Mouse (Mus musculus): ENCODE measurements around the gene Zcchc2. TPM values are rescaled to one million over a fixed set of nuclear protein-coding genes. Genes with fewer than 3 reads are reported as not detected.

The Zcchc2 gene
- polyA plus RNA-seq, 1 experiment from 2014 or later = 1.2 TPM

DNA sequence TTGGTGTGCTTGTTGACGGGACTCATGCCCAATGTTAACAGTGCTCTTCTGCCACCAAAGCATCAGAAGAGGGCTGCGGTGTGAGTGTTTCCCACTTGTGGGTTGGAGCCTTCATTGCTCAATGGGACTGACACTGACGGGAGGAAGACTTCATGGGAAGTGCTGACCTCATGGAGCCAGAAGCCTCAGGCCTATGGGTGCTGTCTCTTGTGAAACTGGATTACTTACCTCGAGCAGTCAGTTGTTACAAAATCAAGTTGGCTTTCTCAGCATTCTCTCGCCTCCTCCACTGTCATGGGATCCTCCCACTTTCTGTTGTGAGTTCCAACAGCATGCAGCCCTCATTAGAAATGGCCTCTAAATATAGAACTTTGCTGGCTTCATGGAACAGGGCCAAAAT, 25.0 kb upstream of the Zcchc2 start:
- DNase-seq (ENCODE audit: low spot score) (no peak), ATAC-seq (ENCODE audit: low FRiP score, low TSS enrichment) (peak; percentile 38; the same call in 1 of the 2 replicates)

DNA sequence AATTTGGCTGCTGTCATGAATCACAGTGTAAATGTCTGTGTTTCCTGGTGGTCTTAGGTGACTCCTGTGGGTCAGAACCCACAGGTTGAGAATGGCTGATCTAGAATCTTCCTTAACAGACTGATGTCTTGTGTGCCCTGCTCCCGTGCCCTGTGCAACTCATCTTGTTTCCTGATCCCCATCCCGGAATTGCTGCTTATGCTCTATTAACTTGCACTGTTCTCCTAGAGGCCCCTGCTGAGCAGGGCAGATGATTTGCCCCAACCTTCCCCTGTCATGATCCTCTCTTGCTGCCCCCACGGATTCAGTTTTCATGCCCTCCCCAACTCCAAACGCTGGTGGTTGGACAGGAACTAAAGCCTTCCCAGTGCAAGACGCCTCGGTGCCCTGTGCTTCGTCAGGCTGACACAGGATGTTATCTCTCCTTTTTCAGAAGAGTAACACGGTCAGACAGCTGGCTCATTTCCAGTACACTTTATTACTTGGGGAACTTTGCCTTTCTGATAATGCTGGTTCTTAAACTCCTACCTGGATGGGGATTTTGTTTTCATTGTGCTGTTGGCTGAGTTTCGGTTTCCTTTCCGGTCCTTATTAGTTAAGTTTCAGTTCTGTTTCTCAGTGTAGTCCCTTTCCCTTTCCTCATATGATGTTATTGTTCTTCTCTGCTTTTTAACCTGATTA, 18.6 kb upstream of the Zcchc2 start:
- H3K4me1 ChIP-seq (replicated peaks; ENCODE audit: control insufficient read depth, insufficient read depth) = no peaks in the 10 kb centered on the region
- peak overlapping the region; percentile 25 for H3K4me3 ChIP-seq (ENCODE audit: low read depth, low read length)
- peak overlapping the region; percentile 48 for H3K4me2 ChIP-seq (replicated peaks; ENCODE audit: low read depth)
- ATAC-seq (ENCODE audit: low FRiP score, low TSS enrichment) (no peak), DNase-seq (ENCODE audit: low spot score) (no peak)
- 31% methylated on average over 10 of the region's 10 CpGs for WGBS
- H3K27me3 ChIP-seq (ENCODE audit: control insufficient read depth, insufficient read depth, low read length) = no peaks in the 10 kb centered on the region
- H3K36me3 ChIP-seq (ENCODE audit: control insufficient read depth, insufficient read depth, low read length) = no peaks in the 10 kb centered on the region
- peak overlapping the region; percentile 51 for H3K9ac ChIP-seq (ENCODE audit: low read length)
- TF ChIP-seq CTCF (IDR thresholded peaks at IDR 0.05; ENCODE audit: low read depth) = no peak
- no peak for TF ChIP-seq EP300 (optimal IDR thresholded peaks at IDR 0.05)
- peak overlapping the region; percentile 56; the same call in 1 of the 2 replicates for H3K27ac ChIP-seq (replicated peaks)
- H3K9me3 ChIP-seq (ENCODE audit: control insufficient read depth, low read length) = no peaks in the 10 kb centered on the region

More for the DNA sequence above, 25.0 kb upstream of the Zcchc2 start:
- no peak overlapping the region for H3K4me3 ChIP-seq (ENCODE audit: low read depth, low read length)
- no peaks in the 10 kb centered on the region for H3K27me3 ChIP-seq (ENCODE audit: control insufficient read depth, insufficient read depth, low read length)
- H3K27ac ChIP-seq (replicated peaks) = no peak overlapping the region
- WGBS = 59% methylated on average over 5 of the region's 5 CpGs
- no peaks in the 10 kb centered on the region for H3K36me3 ChIP-seq (ENCODE audit: control insufficient read depth, insufficient read depth, low read length)
- H3K9me3 ChIP-seq (ENCODE audit: control insufficient read depth, low read length) = no peaks in the 10 kb centered on the region
- H3K4me1 ChIP-seq (replicated peaks; ENCODE audit: control insufficient read depth, insufficient read depth) = no peaks in the 10 kb centered on the region
- TF ChIP-seq CTCF (IDR thresholded peaks at IDR 0.05; ENCODE audit: low read depth) = no peak
- TF ChIP-seq EP300 (optimal IDR thresholded peaks at IDR 0.05) = no peak
- no peak overlapping the region for H3K9ac ChIP-seq (ENCODE audit: low read length)
- no peak overlapping the region for H3K4me2 ChIP-seq (replicated peaks; ENCODE audit: low read depth)

DNA sequence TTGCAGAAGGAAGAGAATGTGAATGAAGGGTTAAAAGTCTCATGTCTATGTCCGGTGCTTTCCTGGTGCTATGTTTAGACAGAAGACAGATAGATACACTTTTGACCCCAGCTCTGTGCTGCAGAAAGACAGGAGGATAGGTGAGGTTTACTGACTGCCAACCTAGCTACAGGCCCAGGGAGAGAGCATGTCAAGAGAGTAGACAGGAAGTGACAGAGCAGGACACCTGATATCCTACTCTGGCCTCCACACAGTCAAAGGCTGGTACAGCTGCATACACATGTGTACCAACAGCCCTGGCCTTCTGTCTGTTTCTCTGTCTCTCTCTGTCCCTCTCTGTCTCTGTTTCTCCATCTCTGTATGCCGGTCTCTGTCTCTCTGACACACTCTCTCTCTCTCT, 16.2 kb upstream of the Zcchc2 start:
- DNase-seq (ENCODE audit: low spot score) = no peak
- Histone ChIP-seq H3K27me3 (ENCODE audit: control insufficient read depth, insufficient read depth, low read length) (no peaks in the 10 kb centered on the region), H3K4me2 (replicated peaks; ENCODE audit: low read depth) (no peak overlapping the region), H3K4me1 (replicated peaks; ENCODE audit: control insufficient read depth, insufficient read depth) (no peaks in the 10 kb centered on the region), H3K9me3 (ENCODE audit: control insufficient read depth, low read length) (no peaks in the 10 kb centered on the region), H3K4me3 (ENCODE audit: low read depth, low read length) (no peak overlapping the region), H3K27ac (replicated peaks) (no peak overlapping the region), H3K9ac (ENCODE audit: low read length) (no peak overlapping the region), H3K36me3 (ENCODE audit: control insufficient read depth, insufficient read depth, low read length) (no peaks in the 10 kb centered on the region)
- no peak for ATAC-seq (ENCODE audit: low FRiP score, low TSS enrichment)
- TF ChIP-seq EP300 (optimal IDR thresholded peaks at IDR 0.05) (no peak), CTCF (IDR thresholded peaks at IDR 0.05; ENCODE audit: low read depth) (no peak)
- WGBS = 46% methylated on average over 2 of the region's 2 CpGs

DNA sequence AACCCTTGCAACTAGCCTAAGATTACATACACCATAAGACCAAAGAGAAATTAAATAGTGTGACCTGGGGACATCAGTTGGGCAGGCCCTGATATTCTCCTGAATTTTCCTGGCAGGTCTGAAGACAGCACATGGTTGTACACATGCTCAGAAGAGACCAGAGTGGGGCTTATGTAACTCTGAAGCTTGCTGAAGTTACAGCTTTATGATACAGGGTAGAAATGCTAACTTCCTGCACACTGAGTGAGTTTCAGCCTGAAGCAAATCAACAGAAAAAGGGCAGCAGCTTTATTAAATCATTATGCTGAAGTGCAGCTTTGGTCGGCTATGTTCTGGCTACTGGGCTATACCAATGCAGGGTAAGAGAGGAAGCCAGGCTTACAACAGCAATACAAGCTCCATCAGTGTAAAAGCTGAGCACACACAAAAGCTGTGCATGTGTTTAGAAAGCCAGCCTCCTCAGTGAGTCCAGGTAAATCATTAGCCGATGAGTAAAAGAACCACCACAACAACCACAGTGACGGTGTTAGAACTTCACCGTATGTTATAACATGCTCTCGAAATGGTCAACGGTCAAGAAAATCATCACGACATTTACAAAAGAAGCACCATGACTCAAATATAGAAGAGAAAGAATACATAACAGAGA, 12.6 kb upstream of the Zcchc2 start:
- Histone ChIP-seq H3K4me1 (replicated peaks; ENCODE audit: control insufficient read depth, insufficient read depth) (no peaks in the 10 kb centered on the region), H3K4me3 (ENCODE audit: low read depth, low read length) (no peak overlapping the region), H3K4me2 (replicated peaks; ENCODE audit: low read depth) (no peak overlapping the region), H3K9me3 (ENCODE audit: control insufficient read depth, low read length) (no peaks in the 10 kb centered on the region), H3K9ac (ENCODE audit: low read length) (no peak overlapping the region), H3K27me3 (ENCODE audit: control insufficient read depth, insufficient read depth, low read length) (no peaks in the 10 kb centered on the region), H3K36me3 (ENCODE audit: control insufficient read depth, insufficient read depth, low read length) (no peaks in the 10 kb centered on the region), H3K27ac (replicated peaks) (no peak overlapping the region)
- 69% methylated on average over 7 of the region's 7 CpGs for WGBS
- no peak for DNase-seq (ENCODE audit: low spot score)
- ATAC-seq (ENCODE audit: low FRiP score, low TSS enrichment) = no peak
- no peak for TF ChIP-seq EP300 (optimal IDR thresholded peaks at IDR 0.05)
- TF ChIP-seq CTCF (IDR thresholded peaks at IDR 0.05; ENCODE audit: low read depth) = no peak

DNA sequence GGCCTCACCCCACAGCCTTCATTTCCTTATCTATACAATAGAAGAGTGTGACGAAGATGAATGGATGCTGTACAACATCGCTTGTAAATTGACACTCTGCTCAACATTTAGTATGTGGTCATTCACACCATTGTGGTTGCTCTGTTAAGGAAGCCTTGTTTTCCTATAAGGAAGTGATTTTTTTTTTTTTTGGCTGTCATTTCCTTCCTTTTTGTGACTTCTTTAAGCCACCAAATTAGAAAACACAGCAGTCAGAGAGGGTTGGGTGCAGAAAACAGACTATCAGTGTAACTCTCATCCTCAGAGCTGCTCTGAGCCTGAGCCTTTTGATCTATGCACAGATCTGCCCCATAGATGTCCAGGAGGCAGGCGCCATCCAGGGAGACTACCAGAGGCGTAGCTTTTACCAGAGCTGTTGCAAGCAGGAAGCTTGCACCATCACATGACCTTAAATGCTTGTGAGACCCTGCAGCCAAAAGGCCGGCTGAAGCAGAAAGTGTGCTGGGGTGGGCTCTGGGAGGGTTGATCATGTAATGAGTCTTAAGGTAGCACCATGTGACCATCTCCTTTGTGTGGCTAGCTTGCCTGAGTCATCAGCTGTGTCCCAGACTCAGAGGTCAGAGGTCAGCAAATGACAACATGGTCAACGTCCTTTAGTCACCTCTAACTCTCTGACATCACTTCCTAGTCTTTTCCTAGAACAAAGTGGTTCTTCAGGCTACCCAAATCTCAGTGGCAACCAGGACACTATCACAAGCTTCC, 9.2 kb upstream of the Zcchc2 start:
- 52% methylated on average over 6 of the region's 6 CpGs for WGBS
- no peak overlapping the region for H3K4me3 ChIP-seq (ENCODE audit: low read depth, low read length)
- no peak overlapping the region for H3K4me2 ChIP-seq (replicated peaks; ENCODE audit: low read depth)
- H3K27ac ChIP-seq (replicated peaks) = no peak overlapping the region
- no peak overlapping the region for H3K9ac ChIP-seq (ENCODE audit: low read length)
- no peaks in the 10 kb centered on the region for H3K9me3 ChIP-seq (ENCODE audit: control insufficient read depth, low read length)
- no peaks in the 10 kb centered on the region for H3K36me3 ChIP-seq (ENCODE audit: control insufficient read depth, insufficient read depth, low read length)
- TF ChIP-seq CTCF (IDR thresholded peaks at IDR 0.05; ENCODE audit: low read depth) (no peak), EP300 (optimal IDR thresholded peaks at IDR 0.05) (no peak)
- no peak for ATAC-seq (ENCODE audit: low FRiP score, low TSS enrichment)
- no peaks in the 10 kb centered on the region for H3K27me3 ChIP-seq (ENCODE audit: control insufficient read depth, insufficient read depth, low read length)
- no peak for DNase-seq (ENCODE audit: low spot score)
- H3K4me1 ChIP-seq (replicated peaks; ENCODE audit: control insufficient read depth, insufficient read depth) = no peaks in the 10 kb centered on the region
